Mouse (Mus musculus) erythroblast, embryonic 14.5 days (primary cell): ENCODE data around the gene Yy1.

Experiments used
- GATA1 ChIP-seq: IDR thresholded peaks from 2 replicates; pipeline ENCODE4 v1.6.1; 2012; ENCODE audit warnings: low read length, inconsistent platforms, mixed read lengths
- TAL1 ChIP-seq: IDR thresholded peaks from 3 replicates; pipeline ENCODE4 v1.6.1; 2012; ENCODE audit warnings: low read length, inconsistent platforms, mixed read lengths

DNA sequence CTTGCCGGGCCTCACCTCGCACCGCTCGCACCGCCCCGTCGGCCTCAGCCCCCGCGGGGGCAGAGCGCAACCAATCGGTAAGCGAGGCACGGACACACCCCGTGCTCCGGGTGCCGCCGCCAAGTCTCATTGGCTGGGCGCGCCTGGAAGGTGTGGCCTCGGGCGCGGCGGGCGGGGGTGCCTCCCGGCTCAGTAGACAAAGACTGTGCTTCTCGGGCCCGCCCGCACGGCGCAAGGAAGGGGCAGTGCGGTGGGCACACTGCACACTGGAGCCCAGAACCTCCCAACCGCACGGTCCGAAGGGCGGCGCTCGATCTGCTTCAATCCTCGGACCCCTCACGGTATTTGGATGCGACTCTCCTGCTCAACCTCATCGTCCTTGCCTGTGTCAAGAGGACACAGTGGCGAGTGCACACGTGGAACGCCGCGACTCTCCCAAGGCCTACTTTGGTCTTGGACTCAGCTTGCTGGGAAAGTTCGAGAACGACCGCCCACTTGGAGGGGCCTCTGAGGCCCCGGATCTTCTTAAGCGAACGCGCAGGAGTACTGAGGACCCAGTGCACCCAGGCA, 43.2 kb downstream of the Yy1 start, which contains the start of the genes Slc25a29 and Slc25a47:
- TF ChIP-seq TAL1 (no peak), GATA1 (no peak)
